Mouse (Mus musculus): ENCODE data around the gene Frmd5. TPM values are rescaled to one million over a fixed set of nuclear protein-coding genes. Genes with fewer than 3 reads are reported as not detected.
"Not testable (repeated sequence)": the region's sequence is repeated elsewhere in the genome, so short reads cannot be mapped to it uniquely, and the experiment has no call there.

Frmd5 gene
- total RNA-seq (2014; fragmentation: Nextera tagmentation) (not detected in 2 replicates), total RNA-seq (2017) (not detected in 2 replicates)

- peak; percentile 100 for ATAC-seq (replicated peaks; ENCODE audit: low FRiP score, low TSS enrichment, poor library complexity, severe bottlenecking)
These were observed at the start of gene Frmd5 for GRCm38 (mm10) chr2:121806959-121807653. Gene Frmd5 (minus strand): TSS chr2:121807087.

- ATAC-seq (replicated peaks; ENCODE audit: low FRiP score, low TSS enrichment, poor library complexity, severe bottlenecking) = no peak
These were observed 47.1 kb upstream of the Frmd5 start for GRCm38 (mm10) chr2:121853974-121854373.

DNA sequence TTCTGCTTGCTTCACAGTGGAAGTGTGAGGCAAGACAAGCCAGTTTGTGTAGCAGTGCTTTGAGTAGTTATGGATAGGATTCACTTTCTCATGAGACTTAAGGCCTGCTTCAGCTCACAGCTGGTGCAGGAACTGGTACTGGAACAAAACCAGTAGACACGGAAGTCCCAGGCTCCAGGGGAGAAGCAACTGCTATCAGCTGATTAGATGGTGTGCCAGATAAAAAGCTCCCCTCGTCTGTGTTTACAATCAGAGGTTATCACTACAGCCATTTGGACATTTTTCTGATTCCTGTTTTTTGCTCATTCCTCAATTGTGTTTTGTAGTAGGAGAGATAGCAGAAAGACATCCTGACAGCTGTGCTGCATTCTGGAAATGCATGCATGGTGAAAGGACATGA, 45.2 kb upstream of the Frmd5 start:
- ATAC-seq (replicated peaks; ENCODE audit: low FRiP score, low TSS enrichment, poor library complexity, severe bottlenecking) = no peak

DNA sequence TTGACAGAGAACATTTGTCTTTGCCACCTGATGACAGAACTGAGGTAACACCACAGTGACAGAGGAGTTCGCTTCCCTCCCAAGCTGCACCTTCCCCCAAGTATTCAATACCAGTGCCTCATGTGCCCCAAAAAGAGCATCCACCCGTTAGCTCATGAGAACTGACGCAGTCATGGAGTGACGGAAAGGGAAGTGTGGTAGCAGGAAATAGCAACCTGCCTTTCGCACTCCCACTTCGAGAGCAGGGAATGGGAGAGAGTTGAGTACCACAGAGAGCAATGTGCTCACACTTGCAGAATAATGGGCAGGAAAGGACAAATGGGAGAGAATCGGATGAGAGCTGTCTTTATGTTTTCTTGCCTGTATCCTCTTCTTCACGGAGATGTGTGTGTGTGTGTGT, 39.2 kb upstream of the Frmd5 start:
- ATAC-seq (replicated peaks; ENCODE audit: low FRiP score, low TSS enrichment, poor library complexity, severe bottlenecking) = no peak

DNA sequence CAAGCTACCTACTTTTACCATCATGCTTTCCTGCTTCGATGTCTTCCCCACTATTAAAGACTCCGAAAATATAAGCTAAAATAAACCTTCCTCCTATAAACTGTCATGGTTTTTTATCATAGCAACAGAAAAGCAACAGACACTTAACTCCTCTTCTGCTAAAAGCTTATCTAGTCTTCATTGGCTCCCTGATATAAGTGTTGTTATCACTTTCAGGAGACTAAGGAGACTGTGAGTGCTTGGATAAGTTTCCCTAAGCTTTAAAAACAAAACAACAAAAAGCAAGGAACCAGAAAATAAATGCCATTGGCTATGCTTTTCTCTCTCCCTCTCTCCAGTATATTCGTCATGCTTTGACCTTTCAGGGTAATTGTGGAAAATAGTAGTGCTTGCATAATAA, 35.4 kb upstream of the Frmd5 start:
- ATAC-seq (replicated peaks; ENCODE audit: low FRiP score, low TSS enrichment, poor library complexity, severe bottlenecking) = no peak

DNA sequence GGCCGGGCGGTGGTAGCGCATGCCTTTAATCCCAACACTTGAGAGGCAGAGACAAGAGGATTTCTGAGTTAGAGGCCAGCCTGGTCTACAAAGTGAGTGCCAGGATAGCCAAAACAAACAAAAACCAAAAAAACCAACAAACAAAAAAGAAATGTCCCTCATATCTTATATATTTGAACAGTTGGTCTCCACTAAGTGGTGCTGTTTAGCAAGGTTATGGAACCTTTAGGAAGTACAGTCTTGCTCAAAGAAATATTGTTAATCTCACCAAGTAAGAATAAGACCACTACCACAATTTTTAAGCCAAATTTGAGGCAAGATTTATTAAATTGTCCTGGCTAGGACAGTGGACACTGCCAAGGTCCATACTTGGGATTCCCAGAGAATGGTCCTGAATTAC, 34.6 kb upstream of the Frmd5 start:
- ATAC-seq (replicated peaks; ENCODE audit: low FRiP score, low TSS enrichment, poor library complexity, severe bottlenecking) = no peak

DNA sequence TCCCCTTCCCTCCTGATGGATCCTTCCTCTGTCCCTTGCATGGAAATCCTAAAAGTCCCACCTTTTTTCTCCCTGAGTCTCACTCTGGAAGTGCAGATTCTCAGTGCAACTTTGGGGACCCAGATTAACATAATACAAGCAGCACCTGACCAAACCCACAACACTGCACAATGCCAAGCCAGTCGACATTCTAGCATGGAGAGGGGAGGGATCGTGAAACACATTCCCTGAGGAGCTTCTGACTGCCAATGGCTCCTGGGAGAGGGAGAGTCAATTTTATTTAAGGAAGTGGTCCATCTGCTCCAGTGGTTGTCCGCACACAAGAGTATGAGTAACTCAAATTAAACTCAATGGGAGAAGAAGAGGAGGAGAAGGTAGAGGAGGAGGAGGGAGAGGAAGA, 28.0 kb upstream of the Frmd5 start:
- no peak for ATAC-seq (replicated peaks; ENCODE audit: low FRiP score, low TSS enrichment, poor library complexity, severe bottlenecking)

GRCm38 (mm10) chr2:121832484-121832894, 25.6 kb upstream of the Frmd5 start:
- peak; percentile 85 for ATAC-seq (replicated peaks; ENCODE audit: low FRiP score, low TSS enrichment, poor library complexity, severe bottlenecking)

GRCm38 (mm10) chr2:121828411-121828810, 21.5 kb upstream of the Frmd5 start:
- ATAC-seq (replicated peaks; ENCODE audit: low FRiP score, low TSS enrichment, poor library complexity, severe bottlenecking) = no peak

GRCm38 (mm10) chr2:121826189-121826588, 19.3 kb upstream of the Frmd5 start:
- ATAC-seq (replicated peaks; ENCODE audit: low FRiP score, low TSS enrichment, poor library complexity, severe bottlenecking) = no peak

GRCm38 (mm10) chr2:121824653-121825052, 17.8 kb upstream of the Frmd5 start:
- no peak for ATAC-seq (replicated peaks; ENCODE audit: low FRiP score, low TSS enrichment, poor library complexity, severe bottlenecking)

DNA sequence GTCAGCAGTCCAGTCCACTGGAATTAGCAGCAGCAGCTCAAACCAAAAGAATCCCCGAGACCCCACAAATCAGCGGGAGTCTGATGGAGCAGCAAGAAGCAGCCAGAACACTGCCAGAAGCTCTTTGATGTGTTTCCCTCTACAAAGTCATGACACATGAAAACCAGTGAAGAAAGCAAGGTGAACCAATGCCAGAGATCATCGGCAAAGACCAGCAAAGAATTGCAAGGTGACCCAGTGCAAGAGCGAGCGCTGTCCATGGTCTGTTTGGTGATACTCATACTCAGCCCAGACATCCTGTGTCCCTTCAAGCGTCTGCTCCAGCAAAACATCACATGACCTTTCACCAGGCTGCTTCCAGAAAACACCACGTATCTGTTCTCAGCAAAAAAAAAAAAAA, 14.9 kb upstream of the Frmd5 start:
- no peak for ATAC-seq (replicated peaks; ENCODE audit: low FRiP score, low TSS enrichment, poor library complexity, severe bottlenecking)

GRCm38 (mm10) chr2:121810876-121811275, 4.0 kb upstream of the Frmd5 start:
- not testable (repeated sequence) for ATAC-seq (replicated peaks; ENCODE audit: low FRiP score, low TSS enrichment, poor library complexity, severe bottlenecking)

GRCm38 (mm10) chr2:121809126-121809525, 2.2 kb upstream of the Frmd5 start:
- no peak for ATAC-seq (replicated peaks; ENCODE audit: low FRiP score, low TSS enrichment, poor library complexity, severe bottlenecking)

DNA sequence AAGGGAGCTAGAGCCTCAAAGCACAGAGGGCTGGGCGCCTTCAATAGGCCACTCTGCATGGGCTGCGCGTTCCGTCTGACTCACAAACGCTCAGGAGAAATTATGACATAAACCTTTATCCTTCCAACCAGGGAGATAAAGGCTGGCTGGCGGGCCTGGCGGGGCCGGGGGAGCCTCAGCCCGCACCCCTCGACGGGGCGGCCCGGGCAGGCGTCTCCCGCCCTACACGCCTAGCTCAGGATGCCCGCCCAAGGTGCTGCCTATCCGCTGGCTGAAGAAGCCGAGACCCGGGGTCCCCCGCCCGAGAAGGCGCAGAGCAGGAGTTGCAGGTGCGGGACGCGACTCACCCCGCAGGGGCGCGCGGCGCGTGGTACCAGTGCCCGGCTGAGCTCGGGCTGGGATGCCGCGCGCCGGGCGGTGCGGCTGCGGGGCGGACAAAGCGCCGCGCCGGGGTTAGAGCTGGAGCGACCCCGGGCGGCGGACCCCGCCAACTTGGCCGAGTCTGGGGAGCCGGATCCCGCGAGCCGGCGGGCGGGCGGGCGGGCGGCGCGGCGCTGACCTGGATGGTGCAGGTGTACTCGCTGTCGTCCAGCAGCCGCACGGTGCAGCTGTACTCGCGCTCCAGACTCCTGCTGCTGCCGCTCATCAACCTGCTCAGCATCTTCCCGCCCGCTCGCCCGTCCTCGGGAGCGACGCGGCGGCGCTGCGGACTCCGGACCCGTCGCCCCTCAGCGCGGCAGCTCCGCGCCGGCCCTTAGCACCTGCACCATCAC, 530 bp downstream of the Frmd5 start:
- no peak for ATAC-seq (replicated peaks; ENCODE audit: low FRiP score, low TSS enrichment, poor library complexity, severe bottlenecking)

DNA sequence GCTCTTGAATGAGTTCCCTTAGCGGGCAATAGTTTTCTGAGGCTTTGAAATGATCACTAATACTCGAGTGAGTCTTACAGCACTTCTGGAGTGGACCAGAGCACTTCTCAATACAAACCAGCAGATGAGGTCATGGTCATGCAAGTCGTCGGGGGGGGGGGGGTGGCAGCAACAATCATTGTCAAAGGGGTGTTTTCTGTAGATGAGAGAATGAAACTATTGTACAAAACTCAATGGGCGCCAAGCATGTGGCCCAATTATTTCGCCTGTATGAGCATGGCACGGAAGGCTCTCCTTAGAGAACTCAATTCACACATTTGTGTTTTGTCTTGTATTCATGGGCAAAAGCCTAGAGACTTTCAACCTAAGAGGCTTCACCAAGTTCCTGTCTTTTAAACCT, 7.8 kb downstream of the Frmd5 start:
- ATAC-seq (replicated peaks; ENCODE audit: low FRiP score, low TSS enrichment, poor library complexity, severe bottlenecking) = no peak

DNA sequence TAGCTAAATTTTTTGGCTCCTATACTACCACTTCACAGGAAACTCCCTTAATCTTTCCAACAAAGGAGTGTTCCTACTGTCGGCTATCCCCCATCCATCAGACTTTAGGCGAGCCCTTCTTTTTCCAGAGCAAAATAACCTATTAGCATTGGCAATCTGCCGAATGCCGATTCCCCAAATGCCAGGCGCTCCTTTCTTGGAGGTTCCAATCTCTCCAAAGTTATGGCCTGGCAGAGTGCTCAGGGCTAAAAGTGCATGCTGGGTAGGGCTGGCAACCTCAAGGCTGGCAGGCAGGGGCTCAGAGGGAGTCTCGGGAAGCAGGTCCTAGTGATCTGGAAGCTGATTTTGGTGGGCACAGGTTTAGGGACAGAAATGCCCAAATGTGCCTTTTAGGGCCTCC, 10.9 kb downstream of the Frmd5 start:
- no peak for ATAC-seq (replicated peaks; ENCODE audit: low FRiP score, low TSS enrichment, poor library complexity, severe bottlenecking)

GRCm38 (mm10) chr2:121789777-121790176, 17.1 kb downstream of the Frmd5 start:
- ATAC-seq (replicated peaks; ENCODE audit: low FRiP score, low TSS enrichment, poor library complexity, severe bottlenecking) = no peak

DNA sequence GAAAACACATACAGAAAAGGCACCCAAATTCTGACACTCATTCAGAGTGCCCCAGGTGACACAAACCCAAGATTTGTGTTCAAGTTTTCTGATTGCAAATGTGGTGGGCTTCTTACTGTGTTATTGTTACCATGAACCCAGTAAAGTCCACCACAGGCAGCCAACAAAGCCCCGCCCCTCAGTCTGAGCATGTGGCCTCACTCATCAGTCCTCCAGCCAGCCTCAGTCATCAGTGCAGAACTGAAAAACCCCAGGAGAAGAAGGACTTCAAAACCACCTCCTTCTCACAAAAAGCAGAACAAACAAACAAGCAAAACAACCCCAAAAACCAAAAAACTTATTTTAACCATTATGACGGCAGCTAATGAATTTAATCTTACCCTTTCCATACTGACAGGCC, 18.5 kb downstream of the Frmd5 start:
- ATAC-seq (replicated peaks; ENCODE audit: low FRiP score, low TSS enrichment, poor library complexity, severe bottlenecking) = no peak

GRCm38 (mm10) chr2:121787767-121788166, 19.1 kb downstream of the Frmd5 start:
- peak; percentile 97 for ATAC-seq (replicated peaks; ENCODE audit: low FRiP score, low TSS enrichment, poor library complexity, severe bottlenecking)

DNA sequence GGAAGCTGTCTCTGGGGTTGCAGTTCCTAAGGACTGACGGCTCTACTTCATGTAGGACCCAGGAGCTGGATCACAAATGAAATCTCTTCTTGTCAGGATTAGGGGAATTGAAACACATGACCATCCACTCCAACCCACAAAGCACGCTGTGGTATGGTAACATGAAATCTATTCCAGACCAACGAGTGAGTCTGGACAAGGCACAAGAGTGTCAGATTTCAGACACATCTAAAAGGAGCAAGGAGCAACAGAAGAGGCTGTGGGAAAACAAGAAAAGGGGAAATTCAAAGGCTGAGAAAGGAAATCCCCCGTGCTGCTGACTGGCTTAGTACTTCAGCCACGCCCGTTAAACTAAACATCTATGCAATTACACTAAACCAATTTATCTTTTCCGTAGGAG, 19.6 kb downstream of the Frmd5 start:
- ATAC-seq (replicated peaks; ENCODE audit: low FRiP score, low TSS enrichment, poor library complexity, severe bottlenecking) = no peak

All from megakaryocyte-erythroid progenitor cell, adult 5-6 weeks (primary cell).